Mouse (Mus musculus): ENCODE measurements around the gene Tas2r131. TPM values are rescaled to one million over a fixed set of nuclear protein-coding genes. Genes with fewer than 3 reads are reported as not detected.

The Tas2r131 gene
- not detected in 2 replicates for polyA plus RNA-seq (2021; fragmentation: Nextera tagmentation)
- long read RNA-seq, experiment 1: 0 reads
- long read RNA-seq, experiment 2: 0 reads

DNA sequence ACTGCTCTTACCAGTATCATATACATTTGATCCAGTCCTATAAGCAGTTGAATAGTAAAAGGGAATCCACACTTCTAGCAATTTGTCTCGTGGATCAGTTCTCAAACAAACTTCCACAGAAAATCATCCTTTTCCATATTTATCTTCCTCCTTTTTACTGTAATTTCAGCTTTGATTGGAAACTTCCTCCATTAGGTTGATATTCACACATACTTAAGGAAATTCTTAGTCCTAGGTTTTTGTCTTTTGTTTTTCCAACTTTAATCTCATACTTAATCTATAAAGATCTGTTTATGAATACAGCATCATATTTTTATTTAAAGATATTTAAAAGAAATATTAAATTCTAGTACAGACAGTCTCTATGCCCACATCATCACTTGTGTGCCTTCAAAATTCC is at the start of gene Tas2r131:
Gene Tas2r131, minus strand, starts transcription at position 101 of the 400 bp plus-strand sequence.

DNA sequence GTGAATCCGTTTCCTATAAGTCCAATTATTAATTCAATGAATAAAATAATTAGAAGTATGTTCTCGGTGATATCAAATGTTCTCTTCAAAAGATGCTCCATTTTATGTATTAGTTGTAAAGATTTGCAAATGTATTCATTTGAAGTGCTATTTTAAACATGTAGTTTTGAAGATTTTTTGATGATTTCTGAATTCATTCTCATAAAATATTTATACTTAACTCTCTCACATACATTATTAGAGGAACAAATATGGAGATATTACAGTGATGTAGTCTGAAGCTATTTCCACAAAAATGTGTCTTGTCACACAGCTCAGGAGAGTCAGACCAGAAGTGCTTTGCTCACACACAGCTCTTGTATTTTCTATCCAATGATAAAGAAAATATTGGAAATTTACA is 23.1 kb upstream of the Tas2r131 start, which contains the start of gene Tas2r109:
Gene Tas2r109, minus strand, starts transcription at position 101 of the 400 bp plus-strand sequence.

GRCm38 (mm10) chr6:132950802-132951201 is 6.9 kb downstream of the Tas2r131 start, which contains the start of gene Tas2r129:
Tas2r129 (plus strand) TSS chr6:132951102.

DNA sequence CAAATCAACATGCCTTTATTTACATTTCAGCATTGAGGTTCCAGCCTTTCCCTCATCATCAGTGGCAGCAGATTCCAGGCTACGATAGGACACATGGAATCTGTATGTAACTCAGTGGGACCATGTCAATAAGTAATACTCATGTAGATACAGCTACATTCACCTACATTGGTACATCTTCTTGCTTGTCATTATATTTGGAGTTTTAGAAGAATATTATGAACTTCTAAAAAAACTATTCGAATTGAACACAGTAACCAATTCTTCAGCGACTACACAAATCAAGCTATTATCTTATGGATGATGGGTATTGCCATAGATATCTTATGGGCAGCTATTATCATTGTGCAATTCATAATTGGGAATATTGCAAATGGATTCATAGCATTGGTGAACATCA is 48.4 kb downstream of the Tas2r131 start, which contains the start of gene Tas2r125:
Gene Tas2r125, plus strand, starts transcription at position 301 of the 400 bp plus-strand sequence.

Other genes with a start within 250 kb of the Tas2r131 start
- gene Tas2r122, start 246.0 kb downstream of the Tas2r131 start, polyA plus RNA-seq (2021; fragmentation: Nextera tagmentation): not detected in 2 replicates
- not detected in 2 replicates for gene Tas2r115, start 219.9 kb downstream of the Tas2r131 start, polyA plus RNA-seq (2021; fragmentation: Nextera tagmentation)
- not detected in 2 replicates for gene Tas2r124, start 203.2 kb downstream of the Tas2r131 start, polyA plus RNA-seq (2021; fragmentation: Nextera tagmentation)
- not detected in 2 replicates for gene Tas2r102, start 195.8 kb downstream of the Tas2r131 start, polyA plus RNA-seq (2021; fragmentation: Nextera tagmentation)
- gene Tas2r136, start 179.8 kb downstream of the Tas2r131 start, polyA plus RNA-seq (2021; fragmentation: Nextera tagmentation): not detected in 2 replicates
- not detected in 2 replicates for gene Tas2r117, start 155.1 kb downstream of the Tas2r131 start, polyA plus RNA-seq (2021; fragmentation: Nextera tagmentation)
- gene Tas2r123, start 110.8 kb downstream of the Tas2r131 start, polyA plus RNA-seq (2021; fragmentation: Nextera tagmentation): not detected in 2 replicates
- gene Tas2r116, start 102.5 kb downstream of the Tas2r131 start, polyA plus RNA-seq (2021; fragmentation: Nextera tagmentation): not detected in 2 replicates
- not detected in 2 replicates for gene Tas2r110, start 89.9 kb downstream of the Tas2r131 start, polyA plus RNA-seq (2021; fragmentation: Nextera tagmentation)
- gene Tas2r113, start 64.9 kb downstream of the Tas2r131 start, polyA plus RNA-seq (2021; fragmentation: Nextera tagmentation): not detected in 2 replicates
- not detected in 2 replicates for gene Tas2r125, start 48.3 kb downstream of the Tas2r131 start, polyA plus RNA-seq (2021; fragmentation: Nextera tagmentation)
- gene Tas2r129, start 6.8 kb downstream of the Tas2r131 start, polyA plus RNA-seq (2021; fragmentation: Nextera tagmentation): not detected in 2 replicates
- not detected in 2 replicates for gene Tas2r109, start 23.0 kb upstream of the Tas2r131 start, polyA plus RNA-seq (2021; fragmentation: Nextera tagmentation)
- not detected in 2 replicates for gene Tas2r103, start 79.2 kb upstream of the Tas2r131 start, polyA plus RNA-seq (2021; fragmentation: Nextera tagmentation)
- gene Tas2r140, start 97.9 kb upstream of the Tas2r131 start, polyA plus RNA-seq (2021; fragmentation: Nextera tagmentation): not detected in 2 replicates
- gene Smim10l1, start 147.0 kb upstream of the Tas2r131 start, polyA plus RNA-seq (2021; fragmentation: Nextera tagmentation): 219 and 274 TPM in 2 replicates